Mouse (Mus musculus) E14TG2a.4 (cell line): ENCODE measurements around the gene Mprip.

Experiments
- CTCF ChIP-seq: conservative IDR thresholded peaks from 2 replicates; pipeline ENCODE4 v1.5.1; 2014; ENCODE audit warnings: low read length
- POU5F1 ChIP-seq: IDR thresholded peaks from 2 replicates; pipeline ENCODE4 v1.6.1; 2014; ENCODE audit warnings: low read length, borderline replicate concordance

- no peak for TF ChIP-seq CTCF
- TF ChIP-seq POU5F1 = no peak
These were observed 109.6 kb downstream of the Mprip start for GRCm38 (mm10) chr11:59770753-59771152.
